Mouse (Mus musculus) gastrocnemius, adult 18-20 months (tissue): ENCODE results near the gene Bricd5. TPM values are rescaled to one million over a fixed set of nuclear protein-coding genes. Genes with fewer than 3 reads are reported as not detected.

Experiments used
- DNase-seq: peaks from one replicate; pipeline ENCODE4 v3.0.0; 2021; ENCODE audit warnings: low spot score
- total RNA-seq, 2 experiments: library from RNA; stranded (reverse); gene quantifications; 2 replicates each; pipeline ENCODE4 v1.2.3; 2021

The Bricd5 gene
- total RNA-seq, 2 experiments from 2014 or later, result 0.31 TPM; not detected in 1

- no peak for DNase-seq
Measured at GRCm38 (mm10) chr17:24524734-24525133, 51.0 kb downstream of the Bricd5 start.

Other genes starting within 250 kb of the Bricd5 start
- under 1 TPM; 0.25 to 0.50 TPM for gene Ccnf, start 222.4 kb upstream of the Bricd5 start, total RNA-seq
- not detected for gene Abca17, start 122.8 kb upstream of the Bricd5 start, total RNA-seq
- gene Abca3, start 121.9 kb upstream of the Bricd5 start, total RNA-seq, result 1 to 10 TPM; 6.9 to 7.1 TPM
- 10 to 100 TPM; 52.1 to 57.5 TPM for gene Rnps1, start 59.3 kb upstream of the Bricd5 start, total RNA-seq
- gene Eci1, start 47.2 kb upstream of the Bricd5 start, total RNA-seq, result 100 to 1,000 TPM; 158 to 163 TPM
- gene Dnase1l2, start 30.8 kb upstream of the Bricd5 start, total RNA-seq, result 1 to 10 TPM; 1.0 to 1.3 TPM
- gene E4f1, start 3.6 kb upstream of the Bricd5 start, total RNA-seq, result 10 to 100 TPM; 10.8 TPM
- gene Pgp, start 3.5 kb upstream of the Bricd5 start, total RNA-seq, result 10 to 100 TPM; 47.6 to 52.1 TPM
- gene Mlst8, start 5.2 kb downstream of the Bricd5 start, total RNA-seq, result 10 to 100 TPM in 1 of 2 experiments, 1 to 10 TPM in 1; 9.9 to 11.1 TPM
- gene Caskin1, start 14.7 kb downstream of the Bricd5 start, total RNA-seq, result under 1 TPM; 0.09 to 0.17 TPM
- 10 to 100 TPM; 25.7 to 29.7 TPM for gene Traf7, start 54.1 kb downstream of the Bricd5 start, total RNA-seq
- not detected for gene Rab26, start 60.3 kb downstream of the Bricd5 start, total RNA-seq
- 10 to 100 TPM; 12.8 to 21.4 TPM for gene Pkd1, start 76.0 kb downstream of the Bricd5 start, total RNA-seq
- gene Tsc2, start 158.7 kb downstream of the Bricd5 start, total RNA-seq, result 100 to 1,000 TPM in 1 of 2 experiments, 10 to 100 TPM in 1; 83.2 to 105 TPM
- 1 to 10 TPM; 2.5 to 3.5 TPM for gene Nthl1, start 158.8 kb downstream of the Bricd5 start, total RNA-seq
- 10 to 100 TPM; 31.8 to 55.0 TPM for gene Slc9a3r2, start 176.4 kb downstream of the Bricd5 start, total RNA-seq
- not detected for gene Npw, start 184.6 kb downstream of the Bricd5 start, total RNA-seq
- 10 to 100 TPM; 23.1 to 25.4 TPM for gene Zfp598, start 195.8 kb downstream of the Bricd5 start, total RNA-seq
- under 1 TPM in 1 of 2 experiments, not detected in 1; 0.14 TPM for gene Syngr3, start 216.1 kb downstream of the Bricd5 start, total RNA-seq
- 10 to 100 TPM; 41.1 to 48.3 TPM for gene Gfer, start 222.3 kb downstream of the Bricd5 start, total RNA-seq
- under 1 TPM; 0.32 to 0.95 TPM for gene Noxo1, start 222.3 kb downstream of the Bricd5 start, total RNA-seq
- gene Tbl3, start 233.8 kb downstream of the Bricd5 start, total RNA-seq, result 10 to 100 TPM; 15.4 to 16.0 TPM
- gene Rnf151, start 244.2 kb downstream of the Bricd5 start, total RNA-seq, result not detected
- 100 to 1,000 TPM; 548 to 574 TPM for gene Rps2, start 244.2 kb downstream of the Bricd5 start, total RNA-seq